Mouse (Mus musculus) megakaryocyte, embryonic 14.5 days (primary cell): ENCODE results near the gene Mei4. TPM values are rescaled to one million over a fixed set of nuclear protein-coding genes. Genes with fewer than 3 reads are reported as not detected.

Source experiments
- H3K27me3 ChIP-seq: replicated peaks from 2 replicates; pipeline ENCODE3; 2012; ENCODE audit warnings: inconsistent platforms
- H3K36me3 ChIP-seq: replicated peaks from 2 replicates; pipeline ENCODE3; 2012; ENCODE audit warnings: low read length, inconsistent platforms, mixed read lengths
- H3K4me1 ChIP-seq: 2 replicates; pipeline ENCODE4 v1.6.1; 2012; ENCODE audit warnings: inconsistent platforms
- H3K4me3 ChIP-seq: replicated peaks from 2 replicates; pipeline ENCODE3; 2012; ENCODE audit warnings: moderate library complexity, mild to moderate bottlenecking, inconsistent platforms
- H3K9me3 ChIP-seq: 2 replicates; pipeline ENCODE4 v1.6.1; 2012; ENCODE audit warnings: inconsistent platforms
- FLI1 ChIP-seq: IDR thresholded peaks from 2 replicates; pipeline ENCODE4 v1.6.1; 2012; ENCODE audit warnings: low read length, inconsistent platforms, mixed read lengths
- GATA1 ChIP-seq: IDR thresholded peaks from 3 replicates; pipeline ENCODE4 v1.6.1; 2012; ENCODE audit warnings: mixed read lengths, low read length, inconsistent platforms, borderline replicate concordance
- polyA plus RNA-seq: library from polyadenylated mRNA; stranded (reverse); fragments of >175 nt; gene quantifications from 2 replicates; pipeline ENCODE4 v1.2.3, GENCODE M21; 2012; ENCODE audit warnings: low replicate concordance; ENCODE audit not compliant: insufficient read depth

The Mei4 gene
- polyA plus RNA-seq, 1 experiment, result not detected

DNA sequence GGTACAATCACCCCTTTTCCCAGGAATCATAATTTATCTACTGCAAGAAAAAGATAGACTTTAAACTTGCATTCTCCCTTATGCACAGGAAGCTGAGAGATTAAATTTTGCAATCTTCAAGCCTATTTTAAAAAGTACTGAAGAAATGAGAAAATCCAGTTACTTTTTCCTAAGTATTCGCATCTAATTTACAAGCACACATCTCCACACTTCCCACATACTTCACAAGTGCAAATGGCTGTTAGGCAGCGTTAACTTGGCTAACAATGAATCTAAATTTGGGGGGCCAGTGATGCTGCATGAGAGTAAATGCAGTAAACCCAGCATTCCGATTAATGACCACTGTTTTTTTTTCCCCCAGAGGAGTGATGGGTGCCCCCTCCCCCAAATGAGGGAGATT lies 232.9 kb downstream of the Mei4 start:
- TF ChIP-seq GATA1, result no peak
- no peak for TF ChIP-seq FLI1
- Histone ChIP-seq H3K36me3 (no peaks in the 10 kb centered on the region), H3K4me3 (no peak overlapping the region), H3K27me3 (no peaks in the 10 kb centered on the region), H3K4me1 (no peaks in the 10 kb centered on the region), H3K9me3 (no peaks in the 10 kb centered on the region)

- H3K9me3 ChIP-seq, result no peaks in the 10 kb centered on the region
- TF ChIP-seq GATA1, result no peak
- TF ChIP-seq FLI1, result no peak
- H3K4me3 ChIP-seq, result no peak overlapping the region
- H3K4me1 ChIP-seq, result no peaks in the 10 kb centered on the region
- no peaks in the 10 kb centered on the region for H3K36me3 ChIP-seq
- H3K27me3 ChIP-seq, result no peaks in the 10 kb centered on the region
These were observed 251.4 kb downstream of the Mei4 start for GRCm38 (mm10) chr9:82114865-82115264.

DNA sequence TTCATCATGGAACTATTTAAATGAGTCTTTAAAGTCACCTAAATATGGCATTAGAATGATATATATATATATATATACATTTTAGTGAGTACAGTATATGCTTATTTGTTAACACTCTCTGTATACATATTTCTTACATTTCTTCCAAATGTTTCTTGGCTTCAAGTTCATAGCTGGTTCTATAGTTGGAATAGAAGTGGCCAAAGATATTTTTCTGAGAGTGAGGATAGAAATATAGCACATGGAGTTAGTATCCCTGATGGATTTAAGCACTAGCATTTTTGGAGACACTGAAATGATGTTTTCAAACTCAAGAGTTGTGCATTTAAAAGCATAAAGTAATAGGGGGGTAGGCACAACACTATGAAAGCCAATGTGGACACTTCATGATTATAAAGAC lies 272.6 kb downstream of the Mei4 start:
- H3K4me3 ChIP-seq, result no peak overlapping the region
- no peaks in the 10 kb centered on the region for H3K27me3 ChIP-seq
- 0 out of 2 replicates have a peak, but pooled peaks cover 2% of the 10 kb centered on the region for H3K9me3 ChIP-seq
- no peaks in the 10 kb centered on the region for H3K4me1 ChIP-seq
- H3K36me3 ChIP-seq, result no peaks in the 10 kb centered on the region
- TF ChIP-seq GATA1 (no peak), FLI1 (no peak)

DNA sequence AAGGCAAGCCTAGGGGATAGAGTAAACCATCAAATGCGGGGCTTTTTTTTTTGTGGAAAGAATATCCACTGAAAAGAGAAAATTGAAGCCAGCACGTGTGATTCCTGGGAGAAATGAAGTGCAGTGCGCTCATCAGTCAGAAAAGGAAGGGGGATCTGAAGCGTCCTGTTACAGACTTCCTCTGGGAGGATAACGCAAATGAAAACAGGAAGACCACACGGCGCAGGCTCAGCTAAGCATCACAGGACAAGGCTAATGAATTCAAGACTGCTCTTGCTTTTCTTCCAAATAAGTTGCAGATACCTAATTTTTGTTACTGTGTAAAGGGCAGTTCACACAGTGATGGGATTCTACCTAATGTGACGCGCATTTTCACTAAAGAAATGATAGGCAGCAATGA lies 296.7 kb downstream of the Mei4 start:
- TF ChIP-seq FLI1 (no peak), GATA1 (no peak)
- Histone ChIP-seq H3K4me1 (no peaks in the 10 kb centered on the region), H3K9me3 (no peaks in the 10 kb centered on the region), H3K36me3 (no peaks in the 10 kb centered on the region), H3K4me3 (no peak overlapping the region), H3K27me3 (no peaks in the 10 kb centered on the region)

- no peaks in the 10 kb centered on the region for H3K36me3 ChIP-seq
- H3K27me3 ChIP-seq, result no peaks in the 10 kb centered on the region
- TF ChIP-seq FLI1 (no peak), GATA1 (no peak)
- H3K4me3 ChIP-seq, result no peak overlapping the region
- H3K4me1 ChIP-seq, result no peaks in the 10 kb centered on the region
- no peaks in the 10 kb centered on the region for H3K9me3 ChIP-seq
These were observed 298.9 kb downstream of the Mei4 start for GRCm38 (mm10) chr9:82162415-82162814.

GRCm38 (mm10) chr9:82217976-82218375 lies 354.5 kb downstream of the Mei4 start:
- no peaks in the 10 kb centered on the region for H3K4me1 ChIP-seq
- no peak overlapping the region for H3K4me3 ChIP-seq
- no peaks in the 10 kb centered on the region for H3K9me3 ChIP-seq
- H3K27me3 ChIP-seq, result no peaks in the 10 kb centered on the region
- TF ChIP-seq FLI1, result no peak
- TF ChIP-seq GATA1, result no peak
- no peaks in the 10 kb centered on the region for H3K36me3 ChIP-seq

GRCm38 (mm10) chr9:82247695-82248445 lies 384.4 kb downstream of the Mei4 start:
- H3K36me3 ChIP-seq, result no peaks in the 10 kb centered on the region
- H3K9me3 ChIP-seq, result no peaks in the 10 kb centered on the region
- no peaks in the 10 kb centered on the region for H3K27me3 ChIP-seq
- no peaks in the 10 kb centered on the region for H3K4me1 ChIP-seq
- no peak overlapping the region for H3K4me3 ChIP-seq
- TF ChIP-seq FLI1 (no peak), GATA1 (no peak)

Other genes starting within 250 kb of the Mei4 start
- not detected in 2 replicates for gene Htr1b, start 229.8 kb upstream of the Mei4 start, polyA plus RNA-seq